Mouse (Mus musculus): ENCODE results near the gene Ppp1r21.

GRCm38 (mm10) chr17:88545217-88545784 is 15.4 kb downstream of the Ppp1r21 start:
- TF ChIP-seq CTCF (IDR thresholded peaks at IDR 0.05; ENCODE audit: control insufficient read depth, insufficient read depth, low read length) (no peak), POLR2A (IDR thresholded peaks at IDR 0.05; ENCODE audit: borderline replicate concordance, control insufficient read depth, low read depth, low read length) (no peak)

Data from bone marrow, adult 2 months (tissue).